In genomic region chrX:169792879-169793278, GRCm38 (mm10) we compare ENCODE assay signal across 24 mouse cellular contexts. TPM values are rescaled to one million over a fixed set of nuclear protein-coding genes. Genes with fewer than 3 reads are reported as not detected.
DNase-seq lines count a peak whose midpoint lies in the region; ATAC-seq lines count a peak whose summit lies in the region.
"Had no signal": no experiment of that assay in that cellular context is flagged by ENCODE, and none has a peak within 500 bp of the region (broad histone marks: within the 10 kb centered on the region; RNA-seq: fewer than 3 reads in every experiment).

No protein-coding gene starts in this region.

- H3K4me1 ChIP-seq in hindbrain, embryonic 12.5 days: no peaks in the 10 kb centered on the region
- H3K4me1 ChIP-seq in hindbrain, embryonic 16.5 days (ENCODE audit: control insufficient read depth, insufficient read depth, low read depth, low read length): no peaks in the 10 kb centered on the region
- H3K4me1 ChIP-seq in midbrain, embryonic 12.5 days: 0 out of 2 replicates have a peak, but pooled peaks cover 3% of the 10 kb centered on the region
- no peaks in the 10 kb centered on the region for H3K4me1 ChIP-seq in midbrain, embryonic 15.5 days
- H3K4me1 ChIP-seq in embryonic facial prominence, embryonic 12.5 days: no peaks in the 10 kb centered on the region
- H3K4me1 ChIP-seq: heart, embryonic 10.5 days; liver, embryonic 15.5 days; neural tube, embryonic 13.5 days had no signal

- peak; percentile 83 for DNase-seq in retina, postnatal 1 day
- no peak for DNase-seq in adrenal gland, adult 8-10 months
- DNase-seq: adrenal gland, postnatal 14 days; cerebellum, adult 8-10 months; gastrocnemius, postnatal 14 days; heart, postnatal 14 days; kidney, postnatal 14 days; lung, postnatal 10 days; spleen, adult 18-20 months; thymus, postnatal 14 days had no signal

- 41% methylated on average over 1 of the region's 1 CpGs for WGBS in hindbrain, embryonic 12.5 days
- WGBS in hindbrain, embryonic 16.5 days: 25% methylated on average over 1 of the region's 1 CpGs
- 20% methylated on average over 1 of the region's 1 CpGs for WGBS in midbrain, embryonic 12.5 days
- WGBS in midbrain, embryonic 15.5 days: 18% methylated on average over 1 of the region's 1 CpGs
- 8% methylated on average over 1 of the region's 1 CpGs for WGBS in embryonic facial prominence, embryonic 12.5 days

- no peak overlapping the region for H3K4me3 ChIP-seq in hindbrain, embryonic 12.5 days
- H3K4me3 ChIP-seq in hindbrain, embryonic 16.5 days (ENCODE audit: low read length): no peak overlapping the region
- H3K4me3 ChIP-seq in midbrain, embryonic 12.5 days: no peak overlapping the region
- H3K4me3 ChIP-seq in midbrain, embryonic 15.5 days: no peak overlapping the region
- H3K4me3 ChIP-seq in embryonic facial prominence, embryonic 12.5 days: no peak overlapping the region
- H3K4me3 ChIP-seq: heart, embryonic 10.5 days; liver, embryonic 15.5 days; neural tube, embryonic 13.5 days had no signal

- peak; percentile 46; the same call in 1 of the 2 replicates for ATAC-seq in hindbrain, embryonic 12.5 days (ENCODE audit: low FRiP score)
- no peak for ATAC-seq in hindbrain, embryonic 16.5 days
- ATAC-seq in midbrain, embryonic 12.5 days (ENCODE audit: low FRiP score, low read depth): peak; percentile 88
- ATAC-seq in midbrain, embryonic 15.5 days (replicated peaks): no peak
- peak; percentile 52; the same call in 1 of the 2 replicates for ATAC-seq in embryonic facial prominence, embryonic 12.5 days (ENCODE audit: insufficient number of reproducible peaks, insufficient read depth, low FRiP score, low TSS enrichment)
- ATAC-seq: inflammation-experienced regulatory T-cells, adult 6 months had no signal

- no peaks in the 10 kb centered on the region for H3K36me3 ChIP-seq in hindbrain, embryonic 12.5 days
- no peaks in the 10 kb centered on the region for H3K36me3 ChIP-seq in hindbrain, embryonic 16.5 days (ENCODE audit: control insufficient read depth, insufficient read depth, low read length)
- H3K36me3 ChIP-seq in midbrain, embryonic 12.5 days: no peaks in the 10 kb centered on the region
- no peaks in the 10 kb centered on the region for H3K36me3 ChIP-seq in midbrain, embryonic 15.5 days (replicated peaks)
- no peaks in the 10 kb centered on the region for H3K36me3 ChIP-seq in embryonic facial prominence, embryonic 12.5 days
- H3K36me3 ChIP-seq: G1E; heart, embryonic 10.5 days; liver, embryonic 15.5 days; neural tube, embryonic 13.5 days had no signal

- no peak overlapping the region for H3K9ac ChIP-seq in hindbrain, embryonic 12.5 days
- no peak overlapping the region for H3K9ac ChIP-seq in hindbrain, embryonic 16.5 days (ENCODE audit: low read depth, low read length)
- H3K9ac ChIP-seq in midbrain, embryonic 12.5 days (replicated peaks): no peak overlapping the region
- H3K9ac ChIP-seq in midbrain, embryonic 15.5 days: no peak overlapping the region
- H3K9ac ChIP-seq in embryonic facial prominence, embryonic 12.5 days: no peak overlapping the region
- H3K9ac ChIP-seq: liver, embryonic 15.5 days; neural tube, embryonic 13.5 days had no signal

- H3K27me3 ChIP-seq in hindbrain, embryonic 12.5 days: peaks cover 21% of the 10 kb centered on the region
- H3K27me3 ChIP-seq in hindbrain, embryonic 16.5 days (replicated peaks; ENCODE audit: control insufficient read depth, insufficient read depth, low read length): peaks cover 2% of the 10 kb centered on the region; the same call in 1 of the 2 replicates
- H3K27me3 ChIP-seq in midbrain, embryonic 12.5 days: peaks cover 4% of the 10 kb centered on the region; the same call in 1 of the 2 replicates
- no peaks in the 10 kb centered on the region for H3K27me3 ChIP-seq in midbrain, embryonic 15.5 days (replicated peaks)
- H3K27me3 ChIP-seq in embryonic facial prominence, embryonic 12.5 days: no peaks in the 10 kb centered on the region
- H3K27me3 ChIP-seq: liver, embryonic 15.5 days had no signal

- no peak overlapping the region for H3K27ac ChIP-seq in hindbrain, embryonic 12.5 days
- no peak overlapping the region for H3K27ac ChIP-seq in hindbrain, embryonic 16.5 days (ENCODE audit: low read depth, low read length)
- 0 out of 2 replicates have a peak overlapping the region, but pooled peaks have one; percentile 20 for H3K27ac ChIP-seq in midbrain, embryonic 12.5 days (replicated peaks)
- no peak overlapping the region for H3K27ac ChIP-seq in midbrain, embryonic 15.5 days
- no peak overlapping the region for H3K27ac ChIP-seq in embryonic facial prominence, embryonic 12.5 days
- H3K27ac ChIP-seq: heart, embryonic 10.5 days; liver, embryonic 15.5 days; neural tube, embryonic 13.5 days had no signal

- H3K9me3 ChIP-seq in hindbrain, embryonic 12.5 days (replicated peaks): no peaks in the 10 kb centered on the region
- H3K9me3 ChIP-seq in hindbrain, embryonic 16.5 days (ENCODE audit: control insufficient read depth, low read length): no peaks in the 10 kb centered on the region
- H3K9me3 ChIP-seq in midbrain, embryonic 12.5 days: no peaks in the 10 kb centered on the region
- no peaks in the 10 kb centered on the region for H3K9me3 ChIP-seq in midbrain, embryonic 15.5 days
- H3K9me3 ChIP-seq in embryonic facial prominence, embryonic 12.5 days: no peaks in the 10 kb centered on the region
- H3K9me3 ChIP-seq: G1E; heart, embryonic 10.5 days; liver, embryonic 15.5 days; neural tube, embryonic 13.5 days had no signal

- H3K4me2 ChIP-seq in hindbrain, embryonic 12.5 days (replicated peaks): no peak overlapping the region
- no peak overlapping the region for H3K4me2 ChIP-seq in hindbrain, embryonic 16.5 days (ENCODE audit: low read length)
- H3K4me2 ChIP-seq in midbrain, embryonic 12.5 days (replicated peaks): no peak overlapping the region
- H3K4me2 ChIP-seq in midbrain, embryonic 15.5 days: no peak overlapping the region
- no peak overlapping the region for H3K4me2 ChIP-seq in embryonic facial prominence, embryonic 12.5 days (replicated peaks)
- H3K4me2 ChIP-seq: liver, embryonic 15.5 days; neural tube, embryonic 13.5 days had no signal

RNA-seq across cellular contexts. Expression of gene 4933400A11Rik, which starts 13.4 kb away (rescaled TPM):
- 0.46 TPM in 1 of 2 replicates, not detected in the other for polyA plus RNA-seq in hindbrain, embryonic 12.5 days (2016; fragmentation: Nextera tagmentation; extraction: Ambion mirVana)
- polyA plus RNA-seq in hindbrain, embryonic 16.5 days (2015; fragmentation: Nextera tagmentation; extraction: Ambion mirVana): 0.14 TPM in 1 of 2 replicates, not detected in the other
- not detected in 2 replicates for polyA plus RNA-seq in midbrain, embryonic 12.5 days (2016; fragmentation: Nextera tagmentation; extraction: Ambion mirVana)
- not detected in 2 replicates for polyA plus RNA-seq in midbrain, embryonic 15.5 days (2015; fragmentation: Nextera tagmentation; extraction: Ambion mirVana)
- polyA plus RNA-seq in embryonic facial prominence, embryonic 12.5 days (2016; fragmentation: Nextera tagmentation; extraction: Ambion mirVana): 0.37 and 0.40 TPM in 2 replicates
- total RNA-seq in adrenal gland, adult 8-10 months (2022): not detected
- total RNA-seq: adrenal gland, postnatal 14 days; G1E; gastrocnemius, postnatal 14 days; heart, postnatal 14 days; layer of hippocampus, postnatal 14 days; left cerebral cortex, postnatal 36 days; megakaryocyte-erythroid progenitor cell, adult 5-6 weeks had no signal
- polyA plus RNA-seq: cortical plate, adult 2 months; G1E; inflammation-experienced regulatory T-cells, adult 6 months; liver, embryonic 15.5 days had no signal

Comparison
In these comparisons a context has a peak if more than half of its experiments do, and no peak if none do; other contexts are left out.
1. ATAC-seq: peak in hindbrain, embryonic 12.5 days (single experiment), midbrain, embryonic 12.5 days (single experiment) and embryonic facial prominence, embryonic 12.5 days (single experiment); none in hindbrain, embryonic 16.5 days (single experiment) and midbrain, embryonic 15.5 days (single experiment).